Mouse (Mus musculus): Measurements from ENCODE around the gene Myo18a.

DNA sequence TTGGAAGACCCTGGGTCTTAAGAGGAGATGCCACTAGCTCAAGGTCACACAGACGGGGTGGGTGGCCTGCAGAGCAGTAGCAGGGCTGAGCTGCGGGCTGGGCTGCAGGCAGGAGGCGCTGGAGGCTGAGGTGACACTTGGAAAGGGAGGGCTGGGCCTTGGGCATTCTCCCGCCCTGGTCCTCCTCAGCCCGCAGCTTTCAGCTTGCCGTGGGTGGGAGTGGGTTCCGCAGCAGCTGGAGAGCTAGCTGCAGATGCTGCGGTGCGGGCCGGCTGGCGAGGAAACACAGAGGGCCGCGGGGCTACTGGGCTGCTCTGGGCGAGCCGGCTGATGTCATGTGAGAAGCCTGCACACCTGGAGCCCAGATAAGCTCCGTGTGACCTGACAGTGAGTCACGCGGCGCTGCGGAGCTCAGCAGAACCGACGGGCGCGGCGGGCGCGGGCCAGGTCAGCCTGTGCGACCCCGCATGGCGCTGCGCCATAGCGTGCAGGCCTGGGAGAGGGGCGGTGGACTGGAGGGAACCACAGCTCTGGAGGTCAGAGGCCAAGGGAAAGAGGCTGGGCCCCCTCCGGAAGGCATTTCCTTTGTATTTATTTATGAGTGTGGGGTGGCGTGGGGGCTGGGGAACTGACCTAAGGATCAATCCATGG, 3.4 kb downstream of the Myo18a start:
- peak; percentile 38 for TF ChIP-seq CTCF (IDR thresholded peaks at IDR 0.05; ENCODE audit: extremely low read depth, insufficient read depth, low read length)
- TF ChIP-seq POLR2A (IDR thresholded peaks at IDR 0.05; ENCODE audit: extremely low read depth, insufficient read depth, low read length): no peak

Data from cortical plate, adult 2 months (tissue).